Mouse (Mus musculus): ENCODE results near the gene Kif26b. TPM values are rescaled to one million over a fixed set of nuclear protein-coding genes. Genes with fewer than 3 reads are reported as not detected.

Gene Kif26b
- polyA plus RNA-seq, 1 experiment = not detected

DNA sequence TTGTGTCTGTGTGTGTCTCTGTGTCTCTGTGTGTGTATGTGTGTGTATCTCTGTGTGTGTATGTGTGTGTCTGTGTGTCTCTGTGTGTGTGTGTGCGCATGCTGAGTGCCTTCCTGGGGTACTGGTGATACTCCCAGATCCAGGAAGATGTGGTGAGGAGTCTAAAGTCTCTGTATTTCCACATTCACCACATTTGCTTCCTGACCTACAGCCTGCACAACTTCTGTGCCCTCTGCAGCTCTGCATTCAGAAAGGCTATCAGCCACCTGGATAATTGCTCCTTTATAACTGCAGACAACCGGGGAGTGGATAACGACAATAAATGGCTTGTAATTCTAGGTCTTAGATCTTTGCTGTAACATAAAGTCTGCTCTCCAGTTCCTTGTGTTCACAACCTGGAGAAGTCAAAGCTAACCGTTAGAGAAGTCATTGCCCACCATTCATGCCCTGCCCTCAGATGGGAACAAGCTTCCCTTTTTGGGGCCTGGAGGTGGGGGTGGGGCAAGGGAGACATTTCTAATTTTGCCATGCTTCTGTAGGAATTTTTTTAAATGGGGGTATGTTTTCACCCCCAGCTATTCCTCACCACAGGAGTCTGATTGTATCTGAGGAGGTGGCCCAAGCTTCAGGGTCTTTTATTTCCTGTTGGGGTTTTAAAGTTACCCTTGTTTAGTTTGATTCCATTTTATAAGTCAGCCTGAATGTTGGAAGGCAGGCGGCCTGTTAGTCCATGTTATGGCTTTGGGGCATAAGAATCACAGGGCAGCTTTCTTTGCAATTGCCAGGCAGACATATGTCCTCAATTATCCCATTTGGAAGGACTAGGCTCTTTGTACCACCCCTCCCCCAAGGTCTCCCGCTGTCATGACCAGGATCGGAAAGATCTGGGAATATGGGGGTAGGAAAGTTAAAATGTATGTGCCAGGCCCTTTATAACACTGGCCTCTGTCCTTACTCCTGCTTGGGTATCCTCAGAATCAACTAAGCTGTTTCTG is 39.9 kb downstream of the Kif26b start:
- 48% methylated on average over 7 of the region's 7 CpGs for WGBS
- no peak overlapping the region for H3K4me3 ChIP-seq (replicated peaks; ENCODE audit: control insufficient read depth, low read depth, low read length)
- TF ChIP-seq POLR2A (IDR thresholded peaks at IDR 0.05; ENCODE audit: borderline replicate concordance, control insufficient read depth, low read depth, low read length) = no peak
- no peak for TF ChIP-seq CTCF (IDR thresholded peaks at IDR 0.05; ENCODE audit: control insufficient read depth, insufficient read depth, low read length)
- H3K4me1 ChIP-seq (ENCODE audit: control insufficient read depth, insufficient read depth, low read length) = peaks cover 2% of the 10 kb centered on the region; the same call in 1 of the 2 replicates
- H3K27ac ChIP-seq (ENCODE audit: control insufficient read depth, insufficient read depth, low read depth, low read length, poor library complexity) = no peak overlapping the region

DNA sequence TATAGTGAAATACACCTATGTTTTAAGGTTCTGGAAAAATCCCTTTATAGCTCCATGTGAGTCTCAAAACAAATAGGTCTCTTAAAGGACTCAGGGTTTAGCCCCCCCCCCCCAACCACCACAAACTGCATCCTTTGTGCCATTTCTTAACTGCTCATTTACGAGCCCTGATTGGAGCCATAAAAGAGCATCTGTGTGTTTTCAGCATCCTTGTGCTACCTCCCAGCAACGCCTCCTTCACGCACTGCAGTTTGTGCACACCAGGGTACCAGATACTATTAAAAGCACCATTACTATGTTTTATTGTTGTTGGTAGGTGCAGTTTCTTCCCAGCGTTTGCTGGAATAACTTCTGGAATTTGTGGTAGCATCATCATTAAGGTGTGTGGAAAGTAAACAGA is 42.1 kb downstream of the Kif26b start:
- WGBS = 70% methylated on average over 4 of the region's 4 CpGs
- Histone ChIP-seq H3K27ac (ENCODE audit: control insufficient read depth, insufficient read depth, low read depth, low read length, poor library complexity) (no peak overlapping the region), H3K4me3 (replicated peaks; ENCODE audit: control insufficient read depth, low read depth, low read length) (no peak overlapping the region), H3K4me1 (ENCODE audit: control insufficient read depth, insufficient read depth, low read length) (peaks cover 2% of the 10 kb centered on the region; the same call in 1 of the 2 replicates)
- no peak for TF ChIP-seq CTCF (IDR thresholded peaks at IDR 0.05; ENCODE audit: control insufficient read depth, insufficient read depth, low read length)
- no peak for TF ChIP-seq POLR2A (IDR thresholded peaks at IDR 0.05; ENCODE audit: borderline replicate concordance, control insufficient read depth, low read depth, low read length)

DNA sequence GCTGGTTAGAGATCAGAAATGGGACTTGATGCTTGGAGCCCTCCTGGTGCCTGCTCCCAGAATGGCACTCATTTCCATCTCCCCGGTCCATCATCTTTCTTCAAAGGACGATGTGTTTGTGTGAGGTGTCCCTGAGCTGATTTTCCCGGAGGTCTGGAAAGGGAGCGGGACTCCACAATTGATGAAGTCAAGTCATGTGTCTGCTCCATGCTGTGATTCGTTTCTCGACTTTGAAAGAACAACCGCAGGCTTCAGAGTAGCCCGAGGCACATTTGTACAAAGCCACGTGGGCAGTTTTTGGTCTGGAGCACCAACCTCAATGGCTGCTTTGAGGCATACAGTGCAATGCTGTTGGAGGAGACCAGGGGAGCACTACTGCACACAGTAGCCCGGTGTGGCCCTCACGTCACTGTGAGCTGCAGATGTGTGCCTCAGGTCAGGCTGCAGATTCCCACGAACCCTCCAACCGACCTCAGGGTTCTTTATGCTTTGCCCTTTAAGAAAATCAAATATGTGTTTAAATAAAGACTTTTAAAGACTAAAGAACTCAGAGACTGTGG is 43.0 kb downstream of the Kif26b start:
- no peak overlapping the region for H3K4me3 ChIP-seq (replicated peaks; ENCODE audit: control insufficient read depth, low read depth, low read length)
- no peak for TF ChIP-seq POLR2A (IDR thresholded peaks at IDR 0.05; ENCODE audit: borderline replicate concordance, control insufficient read depth, low read depth, low read length)
- TF ChIP-seq CTCF (IDR thresholded peaks at IDR 0.05; ENCODE audit: control insufficient read depth, insufficient read depth, low read length) = no peak
- WGBS = 76% methylated on average over 13 of the region's 13 CpGs
- peaks cover 2% of the 10 kb centered on the region; the same call in 1 of the 2 replicates for H3K4me1 ChIP-seq (ENCODE audit: control insufficient read depth, insufficient read depth, low read length)
- no peak overlapping the region for H3K27ac ChIP-seq (ENCODE audit: control insufficient read depth, insufficient read depth, low read depth, low read length, poor library complexity)

DNA sequence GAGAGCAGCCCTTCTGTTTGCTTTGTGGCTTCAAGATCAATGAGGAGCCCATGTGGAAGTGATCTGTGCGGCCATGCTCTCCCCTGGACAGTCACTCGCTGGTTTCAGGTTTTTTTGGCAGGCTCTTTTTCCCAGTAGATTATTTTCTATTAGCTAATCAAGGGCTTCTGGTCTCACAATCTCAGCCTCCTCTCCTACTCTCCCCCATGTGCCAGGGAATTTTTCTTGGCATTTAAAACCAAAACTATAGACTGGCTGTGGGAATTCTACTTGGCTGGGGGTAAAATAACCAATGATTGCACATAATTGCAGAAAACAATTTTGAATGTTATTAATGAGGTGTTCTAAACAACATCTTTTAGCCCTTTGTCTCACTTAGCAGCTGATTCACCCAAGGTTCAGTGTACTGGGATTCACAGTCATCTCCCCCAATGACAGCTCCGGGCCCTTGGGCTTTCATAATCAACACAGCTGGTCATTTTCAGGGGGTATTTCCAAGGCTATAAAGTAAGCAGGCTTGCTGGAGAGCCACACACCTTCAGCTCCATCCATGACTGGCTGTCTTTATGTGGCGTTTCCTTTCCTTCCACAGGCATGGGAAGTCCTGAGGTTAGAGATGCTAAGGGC is 44.6 kb downstream of the Kif26b start:
- no peak overlapping the region for H3K4me3 ChIP-seq (replicated peaks; ENCODE audit: control insufficient read depth, low read depth, low read length)
- H3K27ac ChIP-seq (ENCODE audit: control insufficient read depth, insufficient read depth, low read depth, low read length, poor library complexity) = no peak overlapping the region
- 80% methylated on average over 4 of the region's 4 CpGs for WGBS
- peaks cover under 1% of the 10 kb centered on the region; the same call in 1 of the 2 replicates for H3K4me1 ChIP-seq (ENCODE audit: control insufficient read depth, insufficient read depth, low read length)
- TF ChIP-seq POLR2A (IDR thresholded peaks at IDR 0.05; ENCODE audit: borderline replicate concordance, control insufficient read depth, low read depth, low read length) (no peak), CTCF (IDR thresholded peaks at IDR 0.05; ENCODE audit: control insufficient read depth, insufficient read depth, low read length) (no peak)

DNA sequence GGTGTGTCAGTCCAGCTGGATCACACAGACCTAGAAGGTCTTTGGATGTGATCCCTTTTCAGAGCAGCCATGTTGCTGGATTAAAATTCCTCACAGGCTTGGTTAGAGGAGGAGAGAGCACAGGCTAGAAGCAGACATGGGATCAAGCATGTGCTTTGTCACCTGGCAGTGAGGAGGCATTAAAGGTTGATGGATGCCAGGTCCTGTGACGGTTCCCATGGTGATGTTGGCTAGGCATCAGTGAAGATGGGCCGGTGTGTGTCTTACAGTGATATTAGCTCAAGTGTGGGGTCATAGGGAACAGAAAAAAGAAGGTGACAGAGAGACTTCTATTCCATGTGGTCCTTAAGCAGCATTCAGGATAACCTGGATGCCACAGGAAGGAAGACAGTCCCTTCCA is 46.8 kb downstream of the Kif26b start:
- WGBS = 87% methylated on average over 2 of the region's 2 CpGs
- no peak for TF ChIP-seq POLR2A (IDR thresholded peaks at IDR 0.05; ENCODE audit: borderline replicate concordance, control insufficient read depth, low read depth, low read length)
- TF ChIP-seq CTCF (IDR thresholded peaks at IDR 0.05; ENCODE audit: control insufficient read depth, insufficient read depth, low read length) = no peak
- Histone ChIP-seq H3K4me3 (replicated peaks; ENCODE audit: control insufficient read depth, low read depth, low read length) (no peak overlapping the region), H3K27ac (ENCODE audit: control insufficient read depth, insufficient read depth, low read depth, low read length, poor library complexity) (no peak overlapping the region), H3K4me1 (ENCODE audit: control insufficient read depth, insufficient read depth, low read length) (no peaks in the 10 kb centered on the region)

DNA sequence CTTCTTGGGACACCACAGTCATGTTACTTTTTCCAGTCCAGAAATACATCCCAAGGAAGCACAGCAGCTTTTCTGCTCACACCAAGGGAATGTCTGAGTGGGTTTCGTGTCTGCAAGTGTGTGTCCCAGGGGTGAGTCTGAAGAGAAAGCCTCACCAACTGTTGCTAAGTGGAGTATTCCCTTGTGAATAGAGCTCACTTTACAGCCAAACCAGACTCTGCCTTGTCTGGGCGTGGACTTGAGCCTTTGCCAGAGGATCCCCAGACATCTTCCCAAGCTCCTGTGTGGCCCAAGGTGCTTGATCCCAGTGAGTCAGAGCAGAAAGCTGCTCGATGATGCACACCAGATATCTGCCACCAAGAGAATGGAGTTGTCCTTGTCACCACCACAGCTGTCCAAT is 48.0 kb downstream of the Kif26b start:
- Histone ChIP-seq H3K4me1 (ENCODE audit: control insufficient read depth, insufficient read depth, low read length) (no peaks in the 10 kb centered on the region), H3K4me3 (replicated peaks; ENCODE audit: control insufficient read depth, low read depth, low read length) (no peak overlapping the region), H3K27ac (ENCODE audit: control insufficient read depth, insufficient read depth, low read depth, low read length, poor library complexity) (no peak overlapping the region)
- TF ChIP-seq POLR2A (IDR thresholded peaks at IDR 0.05; ENCODE audit: borderline replicate concordance, control insufficient read depth, low read depth, low read length) = no peak
- no peak for TF ChIP-seq CTCF (IDR thresholded peaks at IDR 0.05; ENCODE audit: control insufficient read depth, insufficient read depth, low read length)
- 79% methylated on average over 3 of the region's 3 CpGs for WGBS

DNA sequence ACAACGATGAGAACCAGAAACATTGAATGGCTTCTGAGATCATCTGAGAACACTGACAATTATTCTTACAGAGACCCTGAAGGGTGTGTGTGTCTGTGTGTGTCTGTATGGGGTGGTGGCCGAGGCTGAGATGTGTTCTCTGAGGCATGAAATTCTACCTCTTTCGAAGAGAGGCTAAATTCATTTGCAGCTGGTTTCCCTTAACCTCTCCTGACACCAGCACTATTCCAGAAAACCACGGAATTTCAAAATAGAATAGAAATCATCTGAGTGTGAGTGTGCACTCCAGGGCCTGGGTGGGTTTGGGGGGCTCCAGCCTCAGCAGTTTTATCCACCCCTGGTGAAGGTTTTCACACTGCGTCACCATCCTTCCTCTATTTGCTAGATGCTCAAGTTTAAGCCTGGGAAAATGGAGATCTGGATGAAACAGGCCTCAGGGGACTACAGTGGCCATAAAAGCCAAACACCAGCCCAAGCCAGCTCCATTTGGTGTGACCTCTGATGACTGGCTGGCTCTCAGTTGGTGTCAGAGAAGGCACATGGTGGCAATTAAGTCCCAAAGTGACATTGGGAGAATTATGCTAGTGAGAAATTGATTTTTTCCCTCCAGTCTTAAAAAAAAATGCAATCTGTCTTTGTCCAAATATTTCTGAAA is 56.6 kb downstream of the Kif26b start:
- whole genome bisulfite sequencing = 70% methylated on average over 5 of the region's 5 CpGs
- no peak for TF ChIP-seq POLR2A (IDR thresholded peaks at IDR 0.05; ENCODE audit: borderline replicate concordance, control insufficient read depth, low read depth, low read length)
- TF ChIP-seq CTCF (IDR thresholded peaks at IDR 0.05; ENCODE audit: control insufficient read depth, insufficient read depth, low read length) = no peak
- no peak overlapping the region for H3K4me3 ChIP-seq (replicated peaks; ENCODE audit: control insufficient read depth, low read depth, low read length)
- no peak overlapping the region for H3K27ac ChIP-seq (ENCODE audit: control insufficient read depth, insufficient read depth, low read depth, low read length, poor library complexity)
- no peaks in the 10 kb centered on the region for H3K4me1 ChIP-seq (ENCODE audit: control insufficient read depth, insufficient read depth, low read length)
